8 mouse cellular contexts compared by ENCODE assay signal in the genomic region with DNA sequence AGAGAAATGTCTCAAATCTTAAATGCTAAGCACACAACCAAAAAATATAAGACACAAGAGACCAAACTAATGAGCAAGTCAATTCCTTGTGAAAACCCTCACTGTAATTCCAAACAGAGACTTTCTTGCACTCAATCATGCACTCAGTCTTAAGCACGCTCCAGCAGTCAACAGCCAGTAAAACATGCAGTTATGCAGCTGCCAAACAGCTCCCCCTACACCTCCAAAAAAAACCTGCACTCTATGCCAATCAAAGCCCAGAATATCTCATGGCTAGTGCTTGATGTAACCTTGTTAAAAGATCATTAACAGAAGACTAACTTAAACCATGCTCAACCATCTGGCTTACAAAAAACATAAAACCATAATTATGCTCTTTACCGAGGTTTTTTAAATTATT.
DNase-seq lines count a peak whose midpoint lies in the region; ATAC-seq lines count a peak whose summit lies in the region.

No protein-coding gene starts in this region.

- no peaks in the 10 kb centered on the region for H3K4me1 ChIP-seq in kidney, embryonic 16.5 days (ENCODE audit: insufficient read depth, low read length)
- H3K4me1 ChIP-seq in limb, embryonic 11.5 days (ENCODE audit: control insufficient read depth, insufficient read depth, low read length) = no peaks in the 10 kb centered on the region

- H3K27ac ChIP-seq in kidney, embryonic 16.5 days (ENCODE audit: low read length) = no peak overlapping the region
- no peak overlapping the region for H3K27ac ChIP-seq in limb, embryonic 11.5 days (replicated peaks; ENCODE audit: low read depth, low read length)

- no peak overlapping the region for H3K4me3 ChIP-seq in kidney, embryonic 16.5 days (ENCODE audit: low read length)
- H3K4me3 ChIP-seq in limb, embryonic 11.5 days (ENCODE audit: low read depth, low read length) = no peak overlapping the region

- DNase-seq in adrenal gland, adult 8-10 months = peak; percentile 1
- no peak for DNase-seq in adrenal gland, adult 2 months
- peak; percentile 9 to 12 for DNase-seq in kidney, adult 8-10 months
- DNase-seq in ZHBTc4 (ENCODE audit: low read depth, low spot score) = peak; percentile 26
- DNase-seq in limb, embryonic 11.5 days (ENCODE audit: low spot score) = peak; percentile 45
- no peak for DNase-seq in layer of hippocampus, postnatal 25 days (ENCODE audit: extremely low spot score in 1 of 2, low spot score in 1 of 2)
- no peak for DNase-seq in adrenal gland, postnatal 25 days

- H3K27me3 ChIP-seq in kidney, embryonic 16.5 days (ENCODE audit: insufficient read depth, low read length) = no peaks in the 10 kb centered on the region
- no peaks in the 10 kb centered on the region for H3K27me3 ChIP-seq in limb, embryonic 11.5 days (ENCODE audit: control insufficient read depth, insufficient read depth, low read length)

- H3K36me3 ChIP-seq in kidney, embryonic 16.5 days (ENCODE audit: insufficient read depth, low read length) = no peaks in the 10 kb centered on the region
- no peaks in the 10 kb centered on the region for H3K36me3 ChIP-seq in limb, embryonic 11.5 days (ENCODE audit: control insufficient read depth, insufficient read depth, low read length)

- no peak overlapping the region for H3K9ac ChIP-seq in kidney, embryonic 16.5 days (replicated peaks; ENCODE audit: low read length)
- no peak overlapping the region for H3K9ac ChIP-seq in limb, embryonic 11.5 days (ENCODE audit: low read length)

- no peak for ATAC-seq in kidney, embryonic 16.5 days (ENCODE audit: low FRiP score, low TSS enrichment)
- ATAC-seq in limb, embryonic 11.5 days (ENCODE audit: insufficient number of reproducible peaks, low FRiP score, low TSS enrichment, low read depth) = no peak

- H3K9me3 ChIP-seq in kidney, embryonic 16.5 days (ENCODE audit: low read length) = no peaks in the 10 kb centered on the region
- H3K9me3 ChIP-seq in limb, embryonic 11.5 days (ENCODE audit: control insufficient read depth, low read length) = no peaks in the 10 kb centered on the region

- 46% methylated on average over 2 of the region's 2 CpGs for WGBS in kidney, embryonic 16.5 days
- WGBS in limb, embryonic 11.5 days = 47% methylated on average over 2 of the region's 2 CpGs

- H3K4me2 ChIP-seq in kidney, embryonic 16.5 days (replicated peaks; ENCODE audit: low read depth, low read length) = no peak overlapping the region
- no peak overlapping the region for H3K4me2 ChIP-seq in limb, embryonic 11.5 days (ENCODE audit: low read depth, severe bottlenecking)

Comparison
In these comparisons a context has a peak if more than half of its experiments do, and no peak if none do; other contexts are left out.
1. DNase-seq: peak in adrenal gland, adult 8-10 months (single experiment), kidney, adult 8-10 months (2 of 2), ZHBTc4 (single experiment) and limb, embryonic 11.5 days (single experiment); none in adrenal gland, adult 2 months (single experiment), layer of hippocampus, postnatal 25 days (0 of 2) and adrenal gland, postnatal 25 days (single experiment).